Mouse (Mus musculus) heart, embryonic 13.5 days (tissue): ENCODE measurements at regions not wholly inside any gene's neighbourhood (a gene's known extent, or its start where the extent isn't known, plus 50 kb on each side); places are given as distances from the start of the nearest gene placed in this dataset.
"Not testable (repeated sequence)": the region's sequence is repeated elsewhere in the genome, so short reads cannot be mapped to it uniquely, and the experiment has no call there.

Experiments used
- ATAC-seq: fragments of 200-750 bp; cut with Nextera tagmentation; 2 replicates; pipeline ENCODE4 v1.8.0; 2017; ENCODE audit warnings: moderate TSS enrichment; ENCODE audit not compliant: insufficient number of reproducible peaks, low FRiP score, low TSS enrichment; ENCODE audit errors: extremely low read depth
- H3K27ac ChIP-seq: fragments of 300-500 bp; sonication (generic); replicated peaks from 2 replicates; pipeline ENCODE4 v1.5.1; 2015; ENCODE audit warnings: moderate library complexity, mild to moderate bottlenecking, inconsistent platforms
- H3K27me3 ChIP-seq: fragments of 300-500 bp; sonication (generic); replicated peaks from 2 replicates; pipeline ENCODE4 v1.6.1; 2015; ENCODE audit warnings: mild to moderate bottlenecking, inconsistent platforms
- H3K36me3 ChIP-seq: fragments of 300-500 bp; sonication (generic); 2 replicates; pipeline ENCODE4 v1.6.1; 2015; ENCODE audit warnings: mild to moderate bottlenecking, inconsistent platforms
- H3K4me1 ChIP-seq: fragments of 300-500 bp; sonication (generic); 2 replicates; pipeline ENCODE4 v1.6.1; 2015; ENCODE audit warnings: inconsistent platforms
- H3K4me2 ChIP-seq: fragments of 300-500 bp; sonication (generic); 2 replicates; pipeline ENCODE4 v1.6.1; 2015; ENCODE audit warnings: inconsistent platforms, mild to moderate bottlenecking, moderate library complexity
- H3K4me3 ChIP-seq: fragments of 300-500 bp; sonication (generic); 2 replicates; pipeline ENCODE4 v1.5.1; 2015; ENCODE audit warnings: moderate library complexity, mild to moderate bottlenecking, inconsistent platforms
- H3K9ac ChIP-seq: fragments of 300-500 bp; sonication (generic); 2 replicates; pipeline ENCODE4 v1.6.1; 2015; ENCODE audit warnings: inconsistent platforms, mild to moderate bottlenecking, moderate library complexity
- H3K9me3 ChIP-seq: fragments of 300-500 bp; sonication (generic); 2 replicates; pipeline ENCODE4 v1.6.1; 2016; ENCODE audit warnings: inconsistent platforms
- WGBS: fragments of 180-500 bp; shearing (Covaris S2); methylation state at CpG from one replicate; pipeline ENCODE4 v1.1.7; 2015; ENCODE audit warnings: mixed read lengths; 5-methylcytosine and 5-hydroxymethylcytosine counted together

DNA sequence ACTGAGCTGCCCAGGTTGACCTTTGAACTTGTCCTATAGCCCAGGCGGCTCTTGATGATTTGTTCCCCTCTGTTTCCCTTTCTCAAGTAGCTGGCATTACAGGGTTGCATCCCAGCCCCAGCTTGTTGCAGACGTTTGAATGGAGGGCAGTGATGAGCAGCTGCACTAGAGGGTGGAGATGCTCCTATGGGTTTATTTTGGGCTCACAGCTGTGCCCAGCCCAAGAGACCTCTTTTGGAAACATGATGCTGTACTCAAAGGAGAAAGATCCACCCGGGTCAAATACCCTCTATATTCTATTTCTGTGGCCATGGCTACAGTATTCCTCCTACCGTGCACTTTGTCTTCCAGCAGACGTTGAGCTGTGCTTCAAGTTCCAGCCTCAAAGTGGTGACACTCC, 109.0 kb upstream of the Shb start:
- WGBS = 52% methylated on average over 5 of the region's 5 CpGs
- ATAC-seq = no peak
- Histone ChIP-seq H3K4me1 (no peaks in the 10 kb centered on the region), H3K27ac (no peak overlapping the region), H3K9ac (no peak overlapping the region), H3K9me3 (peaks cover 5% of the 10 kb centered on the region), H3K4me2 (no peak overlapping the region), H3K36me3 (no peaks in the 10 kb centered on the region), H3K27me3 (no peaks in the 10 kb centered on the region; the same call in 1 of the 2 replicates), H3K4me3 (no peak overlapping the region)

DNA sequence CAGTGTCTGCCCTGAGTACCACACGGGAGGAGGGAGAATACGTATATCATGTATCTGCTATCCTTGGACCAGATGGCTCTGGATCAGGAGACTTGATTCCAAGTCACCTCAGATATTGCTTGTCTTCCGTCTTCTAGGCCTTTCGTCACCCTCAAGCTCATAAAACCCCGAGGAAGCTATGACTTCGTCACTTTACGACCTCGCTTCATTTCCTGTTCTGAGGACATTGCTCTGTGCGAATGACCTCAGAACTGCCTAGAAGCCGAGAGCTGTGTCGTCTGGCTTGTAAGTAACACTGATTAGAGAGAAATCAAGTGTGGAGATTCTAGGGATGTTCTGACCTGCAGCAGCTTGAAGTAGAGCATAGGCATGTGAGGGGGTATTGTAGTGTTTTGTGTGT, 108.4 kb upstream of the Shb start:
- H3K4me2 ChIP-seq = no peak overlapping the region
- ATAC-seq = no peak
- no peaks in the 10 kb centered on the region for H3K36me3 ChIP-seq
- 49% methylated on average over 11 of the region's 11 CpGs for WGBS
- no peak overlapping the region for H3K9ac ChIP-seq
- H3K27me3 ChIP-seq = no peaks in the 10 kb centered on the region; the same call in 1 of the 2 replicates
- H3K4me1 ChIP-seq = no peaks in the 10 kb centered on the region
- H3K27ac ChIP-seq = no peak overlapping the region
- peaks cover 8% of the 10 kb centered on the region for H3K9me3 ChIP-seq
- no peak overlapping the region for H3K4me3 ChIP-seq

DNA sequence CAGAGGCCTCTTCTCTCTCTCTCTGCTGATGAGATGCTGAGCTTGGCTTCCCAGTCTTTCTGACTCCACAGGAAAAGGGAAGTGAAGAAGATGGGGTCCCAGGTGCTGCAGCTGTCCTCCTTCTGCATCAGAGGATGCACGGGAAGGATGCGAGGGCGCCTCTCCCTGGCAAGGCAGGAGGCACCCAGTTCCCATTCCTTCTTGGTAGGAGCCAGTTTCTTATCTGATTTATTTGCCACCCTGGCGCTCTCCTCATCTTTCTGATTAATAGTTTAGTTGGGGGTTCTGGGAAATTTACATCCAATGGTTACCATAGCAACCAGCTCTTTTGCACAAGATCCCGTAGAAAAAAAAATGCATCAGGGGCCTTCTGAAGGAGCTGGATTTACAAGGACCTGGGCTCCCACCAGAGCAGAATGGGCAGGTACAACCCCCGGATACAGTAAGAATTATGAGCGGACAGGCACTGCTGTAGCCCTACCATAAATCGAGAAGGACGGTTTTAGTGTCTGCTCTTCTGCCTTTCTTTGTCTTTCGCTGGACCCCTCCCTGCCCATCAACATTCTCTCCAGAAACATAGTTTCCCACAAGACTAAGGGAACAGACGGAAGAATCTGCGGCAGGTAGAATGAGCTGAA, 107.2 kb upstream of the Shb start:
- no peaks in the 10 kb centered on the region for H3K36me3 ChIP-seq
- no peaks in the 10 kb centered on the region for H3K4me1 ChIP-seq
- ATAC-seq = no peak
- no peaks in the 10 kb centered on the region; the same call in 1 of the 2 replicates for H3K27me3 ChIP-seq
- WGBS = 77% methylated on average over 12 of the region's 12 CpGs
- no peak overlapping the region for H3K27ac ChIP-seq
- no peak overlapping the region for H3K4me2 ChIP-seq
- H3K9ac ChIP-seq = no peak overlapping the region
- H3K4me3 ChIP-seq = no peak overlapping the region
- H3K9me3 ChIP-seq = peaks cover 8% of the 10 kb centered on the region

DNA sequence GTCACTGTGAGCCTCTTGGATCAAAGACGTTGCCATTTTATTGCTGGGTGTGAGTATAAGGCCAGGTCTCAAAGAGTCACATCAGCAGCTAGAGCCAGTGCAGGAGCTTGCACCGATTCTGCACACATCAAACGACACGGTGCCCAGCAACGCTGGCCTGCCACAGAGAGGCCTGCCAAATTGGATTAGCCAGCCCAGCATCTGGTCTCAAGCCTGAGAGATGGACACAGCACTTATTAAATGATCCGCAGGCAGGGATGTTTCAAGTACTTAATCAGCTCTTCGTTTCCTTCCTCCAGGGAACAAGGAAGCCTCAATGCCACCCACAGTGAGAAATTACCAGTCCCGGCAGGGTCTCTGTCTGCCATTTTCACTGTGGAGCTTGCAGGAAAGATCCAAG, 106.1 kb upstream of the Shb start:
- WGBS = 48% methylated on average over 8 of the region's 8 CpGs
- H3K9me3 ChIP-seq = peaks cover 8% of the 10 kb centered on the region
- H3K9ac ChIP-seq = no peak overlapping the region
- H3K36me3 ChIP-seq = no peaks in the 10 kb centered on the region
- H3K4me1 ChIP-seq = no peaks in the 10 kb centered on the region
- H3K27ac ChIP-seq = no peak overlapping the region
- ATAC-seq = no peak
- H3K27me3 ChIP-seq = no peaks in the 10 kb centered on the region; the same call in 1 of the 2 replicates
- no peak overlapping the region for H3K4me3 ChIP-seq
- H3K4me2 ChIP-seq = no peak overlapping the region

DNA sequence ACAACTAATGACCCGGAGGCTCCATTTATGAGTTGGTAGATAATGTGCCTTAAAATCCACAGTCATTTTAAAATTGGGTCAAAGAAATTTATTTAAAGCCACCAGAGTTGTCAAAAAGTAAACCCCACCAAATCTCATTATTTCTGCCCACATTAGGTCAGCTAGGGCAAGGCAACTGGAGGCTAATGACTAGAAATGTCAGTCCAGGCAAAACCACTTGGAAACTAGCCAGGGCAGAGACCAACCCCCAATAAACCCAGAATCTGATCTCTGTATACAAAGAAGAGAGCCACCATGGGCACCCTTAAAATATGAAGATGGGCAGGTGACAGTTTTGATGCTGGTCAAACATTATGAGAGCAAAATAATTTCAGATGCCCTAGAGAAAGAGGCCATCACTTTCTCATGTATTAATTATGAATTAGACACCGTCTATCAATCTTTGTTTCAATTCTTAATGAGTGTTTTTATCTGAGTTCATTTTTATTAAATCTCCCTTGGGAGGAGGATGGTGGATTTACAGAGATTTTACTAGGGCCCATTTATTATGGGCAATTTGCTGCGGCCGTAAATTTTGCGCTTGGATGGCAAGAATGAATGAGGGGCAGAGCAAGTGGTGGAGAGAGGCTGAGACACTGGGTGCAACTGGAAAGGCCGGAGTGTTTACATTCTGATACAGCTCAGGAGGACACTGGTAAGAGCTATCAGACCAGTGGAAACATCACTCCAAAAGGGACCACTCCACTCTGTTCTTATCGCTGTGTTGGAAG, 99.2 kb upstream of the Shb start:
- no peak overlapping the region for H3K27ac ChIP-seq
- no peaks in the 10 kb centered on the region for H3K4me1 ChIP-seq
- peaks cover 5% of the 10 kb centered on the region for H3K9me3 ChIP-seq
- H3K4me3 ChIP-seq = no peak overlapping the region
- H3K9ac ChIP-seq = no peak overlapping the region
- no peaks in the 10 kb centered on the region for H3K36me3 ChIP-seq
- ATAC-seq = no peak
- WGBS = 80% methylated on average over 7 of the region's 7 CpGs
- H3K27me3 ChIP-seq = peaks cover 5% of the 10 kb centered on the region; the same call in 1 of the 2 replicates
- no peak overlapping the region for H3K4me2 ChIP-seq

DNA sequence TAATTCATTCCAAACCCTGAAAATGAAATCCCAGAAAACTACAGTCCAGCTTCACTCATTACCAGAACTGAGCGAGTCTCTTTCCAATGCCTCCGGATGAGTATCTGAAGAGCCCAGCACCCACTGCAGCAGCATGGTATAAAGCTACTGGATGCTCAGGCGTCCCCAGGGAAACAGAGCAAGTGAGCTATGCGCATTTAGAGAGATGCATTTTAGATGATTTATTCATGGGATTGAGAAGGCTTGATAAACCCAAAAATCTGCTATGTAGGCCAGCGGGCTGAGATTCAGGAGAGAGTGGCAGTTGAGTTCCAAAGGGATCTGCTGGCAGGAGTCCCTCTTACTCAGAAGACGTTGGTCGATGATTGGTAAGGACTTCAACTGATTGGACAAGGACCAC, 93.4 kb upstream of the Shb start:
- ATAC-seq = no peak
- Histone ChIP-seq H3K9me3 (no peaks in the 10 kb centered on the region), H3K4me3 (no peak overlapping the region), H3K27ac (no peak overlapping the region), H3K9ac (no peak overlapping the region), H3K27me3 (peaks cover 5% of the 10 kb centered on the region), H3K4me2 (no peak overlapping the region), H3K4me1 (no peaks in the 10 kb centered on the region), H3K36me3 (no peaks in the 10 kb centered on the region)
- 84% methylated on average over 7 of the region's 7 CpGs for WGBS

DNA sequence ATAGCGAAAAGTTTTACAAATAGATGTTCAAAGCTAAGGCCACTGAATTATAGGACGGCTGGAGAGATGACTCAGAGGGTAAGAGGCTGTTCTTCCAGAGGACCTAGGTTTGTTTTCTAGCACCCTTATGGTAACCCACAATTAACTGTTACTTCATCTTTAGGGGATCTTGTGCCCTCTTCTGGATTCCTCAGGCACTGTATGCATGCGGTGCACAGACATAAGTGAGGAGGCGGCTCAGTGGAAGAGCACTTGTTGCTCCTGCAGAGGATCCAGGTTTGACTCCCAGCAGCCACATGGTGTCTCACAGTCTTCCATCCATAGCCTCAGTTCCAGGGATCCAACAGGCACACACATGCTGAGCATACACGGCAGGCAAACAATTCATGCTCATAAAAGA, 89.7 kb upstream of the Shb start:
- Histone ChIP-seq H3K9me3 (no peaks in the 10 kb centered on the region), H3K4me3 (no peak overlapping the region), H3K4me1 (no peaks in the 10 kb centered on the region), H3K27ac (no peak overlapping the region), H3K9ac (no peak overlapping the region), H3K27me3 (peaks cover 9% of the 10 kb centered on the region; the same call in 1 of the 2 replicates), H3K36me3 (no peaks in the 10 kb centered on the region), H3K4me2 (no peak overlapping the region)
- ATAC-seq = no peak
- 80% methylated on average over 5 of the region's 5 CpGs for WGBS

DNA sequence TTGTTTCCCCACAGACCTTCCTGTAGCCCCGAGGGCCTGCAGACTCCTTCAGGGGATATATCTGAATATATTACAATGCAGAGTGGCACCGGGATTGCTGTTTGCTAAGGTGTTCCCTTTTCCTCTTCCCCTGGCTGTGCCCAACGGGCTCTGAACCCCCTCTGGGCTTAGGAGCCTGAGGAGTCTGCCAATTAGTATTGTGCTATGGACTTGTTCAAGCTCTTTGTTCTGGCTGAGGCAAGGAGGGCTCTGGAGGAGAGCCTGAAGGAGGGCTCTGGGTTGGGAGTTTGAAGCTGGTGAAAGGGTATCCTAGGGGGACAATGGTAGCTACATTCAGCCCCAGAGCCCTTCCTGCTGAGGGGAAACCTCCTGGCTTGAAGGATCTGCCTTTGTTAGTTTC, 84.9 kb upstream of the Shb start:
- Histone ChIP-seq H3K4me2 (no peak overlapping the region), H3K36me3 (no peaks in the 10 kb centered on the region), H3K4me3 (no peak overlapping the region), H3K4me1 (no peaks in the 10 kb centered on the region), H3K27me3 (peaks cover 9% of the 10 kb centered on the region; the same call in 1 of the 2 replicates), H3K27ac (no peak overlapping the region), H3K9ac (no peak overlapping the region), H3K9me3 (no peaks in the 10 kb centered on the region)
- 49% methylated on average over 3 of the region's 3 CpGs for WGBS
- no peak for ATAC-seq

DNA sequence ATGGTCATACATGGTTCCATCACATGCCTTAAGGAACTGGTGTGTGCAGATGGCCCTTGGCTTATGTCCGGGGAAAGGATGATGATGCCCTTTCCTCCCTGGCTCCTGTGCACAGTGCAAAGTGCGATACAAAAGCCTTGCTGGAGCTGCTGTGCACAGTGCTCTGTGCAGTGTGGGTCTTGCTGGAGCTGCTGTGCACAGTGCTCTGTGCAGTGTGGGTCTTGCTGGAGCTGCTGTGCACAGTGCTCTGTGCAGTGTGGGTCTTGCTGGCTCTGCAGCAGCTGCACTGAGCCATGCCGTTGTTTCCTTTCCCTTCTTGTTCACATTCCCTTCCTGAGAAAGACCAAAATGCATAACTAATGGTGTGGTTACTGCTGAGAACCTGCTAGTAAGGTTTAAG, 81.2 kb upstream of the Shb start:
- H3K4me3 ChIP-seq, H3K9me3 ChIP-seq, H3K9ac ChIP-seq, ATAC-seq, H3K4me2 ChIP-seq, H3K36me3 ChIP-seq, H3K4me1 ChIP-seq, H3K27ac ChIP-seq: not testable (repeated sequence)
- WGBS = 75% methylated on average over 3 of the region's 3 CpGs
- H3K27me3 ChIP-seq = peaks cover 11% of the 10 kb centered on the region; the same call in 1 of the 2 replicates

DNA sequence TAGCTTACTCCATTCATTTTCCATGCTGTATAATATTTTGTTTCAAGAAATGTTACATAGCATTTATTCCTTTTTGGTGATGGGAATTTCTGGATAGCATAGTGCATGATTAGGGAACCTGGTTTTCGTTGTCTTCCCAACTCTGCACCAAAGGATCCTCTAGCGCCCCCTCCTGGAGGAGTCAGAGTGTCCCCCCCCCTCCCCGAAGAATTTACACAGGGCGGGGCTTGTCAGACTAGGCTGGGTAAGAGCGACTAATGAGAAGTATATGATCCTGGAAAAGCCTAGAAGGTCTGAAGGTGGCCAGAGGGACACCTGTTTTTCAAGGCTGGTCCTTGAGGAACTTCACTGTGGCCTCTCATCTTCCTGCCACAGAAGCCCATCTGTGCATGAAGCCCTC, 79.9 kb upstream of the Shb start:
- 28% methylated on average over 5 of the region's 5 CpGs for WGBS
- H3K4me1 ChIP-seq = peaks cover under 1% of the 10 kb centered on the region; the same call in 1 of the 2 replicates

DNA sequence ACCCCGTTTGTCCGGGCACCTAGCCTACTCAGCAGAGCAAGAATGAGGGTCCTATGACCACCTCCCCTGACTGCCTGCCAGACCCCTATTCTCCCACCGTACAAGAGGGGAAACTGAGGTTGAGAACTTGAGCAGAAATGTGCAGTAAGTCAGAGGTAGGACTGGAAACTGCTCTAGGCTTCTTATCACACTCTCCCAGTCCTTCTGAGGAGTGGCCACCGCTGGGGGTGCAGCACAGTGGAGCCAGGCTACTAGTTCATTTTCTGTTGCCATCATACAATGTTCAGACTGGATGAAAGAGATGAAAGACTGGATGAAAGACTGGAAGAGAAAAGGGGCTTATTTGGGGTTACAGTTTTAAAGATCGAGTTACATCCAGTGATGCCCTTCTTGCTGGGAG, 78.7 kb upstream of the Shb start:
- Histone ChIP-seq H3K27ac (no peak overlapping the region), H3K9me3 (no peaks in the 10 kb centered on the region), H3K36me3 (no peaks in the 10 kb centered on the region), H3K4me3 (no peak overlapping the region), H3K9ac (no peak overlapping the region), H3K4me1 (peaks cover 8% of the 10 kb centered on the region), H3K4me2 (no peak overlapping the region), H3K27me3 (peaks cover 2% of the 10 kb centered on the region; the same call in 1 of the 2 replicates)
- 75% methylated on average over 5 of the region's 5 CpGs for WGBS
- ATAC-seq = no peak

More for the DNA sequence above, 79.9 kb upstream of the Shb start:
- Histone ChIP-seq H3K4me3 (no peak overlapping the region), H3K27me3 (peaks cover 2% of the 10 kb centered on the region; the same call in 1 of the 2 replicates), H3K36me3 (no peaks in the 10 kb centered on the region), H3K4me2 (no peak overlapping the region), H3K27ac (no peak overlapping the region), H3K9me3 (no peaks in the 10 kb centered on the region), H3K9ac (no peak overlapping the region)
- ATAC-seq = no peak

DNA sequence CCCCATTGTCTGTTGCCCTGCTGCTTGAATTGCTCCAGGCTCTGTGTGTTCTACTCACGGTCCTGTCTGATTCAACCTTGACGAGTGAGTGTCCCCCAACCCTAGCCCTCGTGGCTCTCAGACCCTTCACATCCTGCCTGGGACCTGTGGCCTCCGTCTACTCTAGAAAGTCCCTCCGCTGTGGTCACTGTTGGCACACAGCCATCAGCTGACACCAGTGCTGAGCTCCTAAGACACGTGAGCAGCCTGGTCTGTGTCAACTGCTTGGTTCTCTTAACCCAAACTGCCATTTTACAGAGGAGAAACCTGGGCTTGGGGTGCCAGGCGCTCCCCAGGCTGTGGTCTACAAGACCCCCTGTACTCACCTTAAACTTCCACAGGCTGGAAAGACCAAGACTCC, 74.3 kb upstream of the Shb start:
- Histone ChIP-seq H3K4me2 (no peak overlapping the region), H3K9ac (no peak overlapping the region), H3K27me3 (0 out of 2 replicates have a peak, but pooled peaks cover 5% of the 10 kb centered on the region), H3K9me3 (no peaks in the 10 kb centered on the region), H3K4me3 (no peak overlapping the region), H3K36me3 (no peaks in the 10 kb centered on the region), H3K27ac (no peak overlapping the region), H3K4me1 (peaks cover 8% of the 10 kb centered on the region)
- WGBS = 27% methylated on average over 7 of the region's 7 CpGs
- no peak; the same call in 1 of the 2 replicates for ATAC-seq
